In genomic region chr7:111182319-111182718, GRCm38 (mm10) we compare ENCODE assay signal across 8 mouse cellular contexts.
A peak's percentile ranks its signal among the peaks of the same experiment; 100 is the strongest.
DNase-seq lines count a peak whose midpoint lies in the region; ATAC-seq and TF ChIP-seq lines count a peak whose summit lies in the region.

No protein-coding gene starts in this region.

- no peaks in the 10 kb centered on the region for H3K9me3 ChIP-seq in G1E (replicated peaks)
- no peaks in the 10 kb centered on the region for H3K9me3 ChIP-seq in lung, embryonic 14.5 days (ENCODE audit: low read depth, low read length)

- H3K36me3 ChIP-seq in G1E (replicated peaks): no peaks in the 10 kb centered on the region
- no peaks in the 10 kb centered on the region for H3K36me3 ChIP-seq in lung, embryonic 14.5 days (ENCODE audit: insufficient read depth)

- H3K9ac ChIP-seq in lung, embryonic 14.5 days: no peak overlapping the region

- peaks cover 35% of the 10 kb centered on the region for H3K4me1 ChIP-seq in G1E (ENCODE audit: insufficient read depth, low read depth, low read length)
- H3K4me1 ChIP-seq in lung, embryonic 14.5 days (ENCODE audit: insufficient read depth): peaks cover 10% of the 10 kb centered on the region

- DNase-seq in CD4-positive, CD25-positive, alpha-beta regulatory T cell, adult 2 months (ENCODE audit: low read depth, low spot score): peak; percentile 43
- no peak for DNase-seq in G1E (ENCODE audit: low spot score)
- DNase-seq in cerebellum, postnatal 36 days: peak; percentile 56 to 73
- DNase-seq in gastrocnemius, postnatal 14 days: peak; percentile 59
- peak; percentile 82 for DNase-seq in kidney, postnatal 10 days
- DNase-seq in lung, embryonic 14.5 days: peak; percentile 91
- DNase-seq in retina, adult 2 months (ENCODE audit: low read depth, low spot score): peak; percentile 59

- H3K27ac ChIP-seq in lung, embryonic 14.5 days (ENCODE audit: low read depth): no peak overlapping the region

- ATAC-seq in CD4-positive, CD25-positive, alpha-beta regulatory T cell, adult 4 months: no peak
- no peak for ATAC-seq in G1E (ENCODE audit: extremely low read depth, insufficient number of reproducible peaks, low FRiP score, poor library complexity, severe bottlenecking)
- peak; percentile 44; the same call in 1 of the 2 replicates for ATAC-seq in lung, embryonic 14.5 days (ENCODE audit: insufficient read depth)

- no peak overlapping the region for H3K4me2 ChIP-seq in lung, embryonic 14.5 days

- peaks cover 6% of the 10 kb centered on the region for H3K27me3 ChIP-seq in G1E (ENCODE audit: insufficient read depth, low read length)
- H3K27me3 ChIP-seq in lung, embryonic 14.5 days (ENCODE audit: insufficient read depth, low read length): no peaks in the 10 kb centered on the region; the same call in 1 of the 2 replicates

- peak; percentile 55; the same call in 1 of the 2 replicates for TF ChIP-seq CTCF in G1E (IDR thresholded peaks at IDR 0.05; ENCODE audit: low read depth, low read length)
- TF ChIP-seq CTCF in lung, embryonic 14.5 days (IDR thresholded peaks at IDR 0.05; ENCODE audit: low read depth): peak; percentile 87

- no peak overlapping the region for H3K4me3 ChIP-seq in G1E (ENCODE audit: low read depth, low read length)
- no peak overlapping the region for H3K4me3 ChIP-seq in lung, embryonic 14.5 days (ENCODE audit: low read depth, low read length)

- intact Hi-C loops in gastrocnemius, postnatal 14 days (cut with DNase I; ENCODE audit: low total_unique reads): loop anchor here (2.0 to 5.0 kb wide), 2 partner anchors 60 to 785 kb away; no protein-coding TSS in a partner anchor

- 41% methylated on average over 3 of the region's 3 CpGs for WGBS in lung, embryonic 14.5 days
